Mouse (Mus musculus) liver, adult 2 months (tissue): ENCODE measurements around the gene Gm49395.

Experiments used
- CTCF ChIP-seq: fragments of 200-500 bp; IDR thresholded peaks from 2 replicates; pipeline ENCODE4 v1.5.1; 2011; ENCODE audit warnings: low read depth, low read length, control low read depth
- POLR2A ChIP-seq: fragments of 200-500 bp; IDR thresholded peaks from 2 replicates; pipeline ENCODE4 v1.6.1; 2011; ENCODE audit warnings: low read length, control low read depth; ENCODE audit not compliant: insufficient read depth; ENCODE audit errors: extremely low read depth

DNA sequence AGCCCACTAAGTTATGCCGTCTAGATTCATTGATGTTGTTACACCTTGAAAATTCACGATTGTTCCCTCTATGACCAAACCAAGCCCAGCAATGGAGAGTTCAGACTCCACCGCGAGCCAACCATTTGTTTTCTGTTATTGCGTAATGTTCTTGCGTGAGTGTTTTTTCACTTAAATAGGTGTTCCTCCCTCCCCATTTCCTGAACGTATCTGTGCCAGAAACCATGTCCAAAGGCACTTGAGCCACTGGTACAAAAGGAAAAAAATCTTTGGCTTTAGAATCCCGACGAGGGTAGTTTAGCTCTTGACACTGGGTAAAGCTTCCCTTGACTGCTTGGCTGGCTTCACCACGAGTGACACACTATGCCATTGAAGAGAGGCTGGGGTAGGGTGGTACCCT is 4.5 kb upstream of the Gm49395 start:
- TF ChIP-seq POLR2A = no peak
- no peak for TF ChIP-seq CTCF
